Mouse (Mus musculus): ENCODE results near the gene Capza1. TPM values are rescaled to one million over a fixed set of nuclear protein-coding genes. Genes with fewer than 3 reads are reported as not detected.

The Capza1 gene
- polyA plus RNA-seq, 1 experiment from 2014 or later, result 119 TPM

GRCm38 (mm10) chr3:104856106-104856505, 8.2 kb downstream of the Capza1 start:
- Histone ChIP-seq H3K9ac (ENCODE audit: low read depth, low read length) (no peak overlapping the region), H3K4me3 (replicated peaks; ENCODE audit: low read depth, low read length) (no peak overlapping the region), H3K4me1 (replicated peaks; ENCODE audit: insufficient read depth, low read length) (peaks cover 5% of the 10 kb centered on the region; the same call in 1 of the 2 replicates), H3K36me3 (ENCODE audit: insufficient read depth, low read length) (no peaks in the 10 kb centered on the region), H3K9me3 (replicated peaks; ENCODE audit: low read length) (no peaks in the 10 kb centered on the region), H3K27me3 (ENCODE audit: insufficient read depth, low read length) (no peaks in the 10 kb centered on the region), H3K4me2 (ENCODE audit: low read length) (no peak overlapping the region), H3K27ac (no peak overlapping the region)
- no peak for TF ChIP-seq CTCF (IDR thresholded peaks at IDR 0.05; ENCODE audit: low read depth)
- WGBS, result 52% methylated on average over 1 of the region's 1 CpGs
- no peak for DNase-seq (ENCODE audit: low spot score)
- no peak for ATAC-seq (replicated peaks; ENCODE audit: low FRiP score, low read depth)

- no peak for TF ChIP-seq CTCF (IDR thresholded peaks at IDR 0.05; ENCODE audit: low read depth)
- H3K4me2 ChIP-seq (ENCODE audit: low read length), result no peak overlapping the region
- no peak overlapping the region for H3K9ac ChIP-seq (ENCODE audit: low read depth, low read length)
- H3K4me3 ChIP-seq (replicated peaks; ENCODE audit: low read depth, low read length), result no peak overlapping the region
- H3K36me3 ChIP-seq (ENCODE audit: insufficient read depth, low read length), result no peaks in the 10 kb centered on the region
- peak; percentile 16 for DNase-seq (ENCODE audit: low spot score)
- H3K9me3 ChIP-seq (replicated peaks; ENCODE audit: low read length), result no peaks in the 10 kb centered on the region
- H3K27ac ChIP-seq, result 0 out of 2 replicates have a peak overlapping the region, but pooled peaks have one; percentile 13
- ATAC-seq (replicated peaks; ENCODE audit: low FRiP score, low read depth), result no peak
- peaks cover 5% of the 10 kb centered on the region; the same call in 1 of the 2 replicates for H3K4me1 ChIP-seq (replicated peaks; ENCODE audit: insufficient read depth, low read length)
- no peaks in the 10 kb centered on the region for H3K27me3 ChIP-seq (ENCODE audit: insufficient read depth, low read length)
Observed at GRCm38 (mm10) chr3:104854866-104855265, 9.4 kb downstream of the Capza1 start.

GRCm38 (mm10) chr3:104854465-104854864, 9.8 kb downstream of the Capza1 start:
- no peak overlapping the region for H3K4me3 ChIP-seq (replicated peaks; ENCODE audit: low read depth, low read length)
- no peak for ATAC-seq (replicated peaks; ENCODE audit: low FRiP score, low read depth)
- no peak for DNase-seq (ENCODE audit: low spot score)
- WGBS, result 100% methylated on average over 1 of the region's 1 CpGs
- H3K36me3 ChIP-seq (ENCODE audit: insufficient read depth, low read length), result no peaks in the 10 kb centered on the region
- no peak overlapping the region for H3K27ac ChIP-seq
- H3K9ac ChIP-seq (ENCODE audit: low read depth, low read length), result no peak overlapping the region
- TF ChIP-seq CTCF (IDR thresholded peaks at IDR 0.05; ENCODE audit: low read depth), result no peak
- H3K4me1 ChIP-seq (replicated peaks; ENCODE audit: insufficient read depth, low read length), result peaks cover 5% of the 10 kb centered on the region; the same call in 1 of the 2 replicates
- no peak overlapping the region for H3K4me2 ChIP-seq (ENCODE audit: low read length)
- no peaks in the 10 kb centered on the region for H3K27me3 ChIP-seq (ENCODE audit: insufficient read depth, low read length)
- no peaks in the 10 kb centered on the region for H3K9me3 ChIP-seq (replicated peaks; ENCODE audit: low read length)

GRCm38 (mm10) chr3:104846601-104847000, 17.7 kb downstream of the Capza1 start:
- H3K4me1 ChIP-seq (replicated peaks; ENCODE audit: insufficient read depth, low read length), result no peaks in the 10 kb centered on the region
- no peak overlapping the region for H3K4me3 ChIP-seq (replicated peaks; ENCODE audit: low read depth, low read length)
- H3K27ac ChIP-seq, result no peak overlapping the region
- H3K27me3 ChIP-seq (ENCODE audit: insufficient read depth, low read length), result no peaks in the 10 kb centered on the region
- H3K9ac ChIP-seq (ENCODE audit: low read depth, low read length), result no peak overlapping the region
- H3K9me3 ChIP-seq (replicated peaks; ENCODE audit: low read length), result no peaks in the 10 kb centered on the region
- no peak overlapping the region for H3K4me2 ChIP-seq (ENCODE audit: low read length)
- ATAC-seq (replicated peaks; ENCODE audit: low FRiP score, low read depth), result no peak
- TF ChIP-seq CTCF (IDR thresholded peaks at IDR 0.05; ENCODE audit: low read depth), result no peak
- 90% methylated on average over 4 of the region's 4 CpGs for WGBS
- H3K36me3 ChIP-seq (ENCODE audit: insufficient read depth, low read length), result peaks cover 14% of the 10 kb centered on the region; the same call in 1 of the 2 replicates
- DNase-seq (ENCODE audit: low spot score), result no peak

GRCm38 (mm10) chr3:104841049-104841448, 23.3 kb downstream of the Capza1 start:
- DNase-seq (ENCODE audit: low spot score) (no peak), ATAC-seq (replicated peaks; ENCODE audit: low FRiP score, low read depth) (no peak)
- peaks cover 22% of the 10 kb centered on the region; the same call in 1 of the 2 replicates for H3K36me3 ChIP-seq (ENCODE audit: insufficient read depth, low read length)
- WGBS, result 96% methylated on average over 5 of the region's 5 CpGs
- no peaks in the 10 kb centered on the region for H3K9me3 ChIP-seq (replicated peaks; ENCODE audit: low read length)
- no peak overlapping the region for H3K4me2 ChIP-seq (ENCODE audit: low read length)
- no peak overlapping the region for H3K27ac ChIP-seq
- H3K9ac ChIP-seq (ENCODE audit: low read depth, low read length), result no peak overlapping the region
- H3K27me3 ChIP-seq (ENCODE audit: insufficient read depth, low read length), result no peaks in the 10 kb centered on the region
- H3K4me3 ChIP-seq (replicated peaks; ENCODE audit: low read depth, low read length), result no peak overlapping the region
- H3K4me1 ChIP-seq (replicated peaks; ENCODE audit: insufficient read depth, low read length), result no peaks in the 10 kb centered on the region
- no peak for TF ChIP-seq CTCF (IDR thresholded peaks at IDR 0.05; ENCODE audit: low read depth)

- peaks cover 29% of the 10 kb centered on the region for H3K36me3 ChIP-seq (ENCODE audit: insufficient read depth, low read length)
- ATAC-seq (replicated peaks; ENCODE audit: low FRiP score, low read depth) (no peak), DNase-seq (ENCODE audit: low spot score) (no peak)
- H3K4me1 ChIP-seq (replicated peaks; ENCODE audit: insufficient read depth, low read length), result no peaks in the 10 kb centered on the region
- H3K4me3 ChIP-seq (replicated peaks; ENCODE audit: low read depth, low read length), result no peak overlapping the region
- no peaks in the 10 kb centered on the region for H3K9me3 ChIP-seq (replicated peaks; ENCODE audit: low read length)
- no peak overlapping the region for H3K4me2 ChIP-seq (ENCODE audit: low read length)
- H3K27me3 ChIP-seq (ENCODE audit: insufficient read depth, low read length), result no peaks in the 10 kb centered on the region
- whole genome bisulfite sequencing, result 94% methylated on average over 3 of the region's 3 CpGs
- no peak overlapping the region for H3K9ac ChIP-seq (ENCODE audit: low read depth, low read length)
- no peak for TF ChIP-seq CTCF (IDR thresholded peaks at IDR 0.05; ENCODE audit: low read depth)
- H3K27ac ChIP-seq, result no peak overlapping the region
Observed at GRCm38 (mm10) chr3:104835797-104836196, 28.5 kb downstream of the Capza1 start.

- WGBS, result 71% methylated on average over 3 of the region's 3 CpGs
- TF ChIP-seq CTCF (IDR thresholded peaks at IDR 0.05; ENCODE audit: low read depth), result no peak
- H3K27ac ChIP-seq, result no peak overlapping the region
- H3K9me3 ChIP-seq (replicated peaks; ENCODE audit: low read length), result no peaks in the 10 kb centered on the region
- H3K9ac ChIP-seq (ENCODE audit: low read depth, low read length), result no peak overlapping the region
- H3K4me1 ChIP-seq (replicated peaks; ENCODE audit: insufficient read depth, low read length), result peaks cover 9% of the 10 kb centered on the region; the same call in 1 of the 2 replicates
- no peaks in the 10 kb centered on the region for H3K27me3 ChIP-seq (ENCODE audit: insufficient read depth, low read length)
- ATAC-seq (replicated peaks; ENCODE audit: low FRiP score, low read depth), result no peak
- H3K4me3 ChIP-seq (replicated peaks; ENCODE audit: low read depth, low read length), result no peak overlapping the region
- no peak for DNase-seq (ENCODE audit: low spot score)
- H3K4me2 ChIP-seq (ENCODE audit: low read length), result no peak overlapping the region
- 0 out of 2 replicates have a peak, but pooled peaks cover 7% of the 10 kb centered on the region for H3K36me3 ChIP-seq (ENCODE audit: insufficient read depth, low read length)
Observed at GRCm38 (mm10) chr3:104822413-104822812, 41.9 kb downstream of the Capza1 start.

Measured in kidney, postnatal 0 days (tissue).